Mouse (Mus musculus) ZHBTc4 (cell line): ENCODE measurements around the gene Xxylt1.
A peak's percentile ranks its signal among the peaks of the same experiment; 100 is the strongest.

ENCODE experiments used
- DNase-seq: peaks from one replicate; pipeline ENCODE4 v3.0.0-alpha.2; 2011; ENCODE audit warnings: low read depth, low spot score

Xxylt1 gene

DNA sequence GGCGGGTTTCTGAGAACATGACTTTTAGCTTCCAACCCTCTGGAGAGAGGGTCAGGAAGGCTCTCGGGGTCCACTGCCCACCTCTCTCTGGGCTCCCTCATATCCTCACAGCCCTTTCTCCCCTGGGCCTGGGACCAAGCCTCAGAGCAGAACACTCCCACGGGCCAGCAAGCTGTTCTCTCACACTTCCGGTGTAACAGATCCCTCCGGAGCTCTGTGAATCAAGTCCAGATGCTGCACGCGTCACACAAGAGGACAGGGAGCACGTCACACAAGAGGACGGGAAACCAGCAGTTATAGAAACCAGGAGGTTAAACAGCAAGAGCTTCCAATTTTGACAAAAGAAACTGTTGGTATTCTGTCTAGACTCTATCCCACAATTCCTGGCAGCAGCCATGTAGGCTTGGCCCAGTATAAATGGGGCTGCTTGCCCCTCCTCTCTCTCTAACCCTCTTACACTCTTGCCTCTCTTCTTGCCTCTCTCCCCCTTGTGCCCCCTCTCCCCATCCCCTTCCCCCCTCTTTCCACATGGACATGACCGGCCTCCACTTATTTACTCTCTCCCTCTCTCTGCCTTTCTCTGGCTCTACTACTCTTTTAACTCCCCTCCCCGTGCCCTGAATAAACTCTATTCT is 19.9 kb downstream of the Xxylt1 start:
- no peak for DNase-seq

DNA sequence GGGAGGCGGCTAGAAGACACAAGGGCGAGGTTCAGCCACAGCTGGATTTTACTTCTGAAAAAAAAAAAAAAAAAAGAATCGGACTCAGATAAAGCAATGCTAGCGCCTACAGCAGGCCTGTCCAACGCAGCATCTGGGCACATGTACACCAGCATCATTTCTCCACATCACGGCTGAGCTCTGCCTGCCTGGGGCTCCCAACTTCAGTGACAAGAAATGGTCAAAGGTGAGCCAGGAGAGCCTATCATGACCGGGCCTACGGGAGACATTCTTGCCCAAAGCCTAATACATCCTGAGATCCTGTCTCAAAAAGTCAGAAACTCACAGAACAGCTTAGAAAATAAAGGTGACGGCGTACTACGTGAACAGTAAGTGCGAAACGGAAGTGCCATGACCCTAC is 20.5 kb downstream of the Xxylt1 start:
- DNase-seq = no peak

DNA sequence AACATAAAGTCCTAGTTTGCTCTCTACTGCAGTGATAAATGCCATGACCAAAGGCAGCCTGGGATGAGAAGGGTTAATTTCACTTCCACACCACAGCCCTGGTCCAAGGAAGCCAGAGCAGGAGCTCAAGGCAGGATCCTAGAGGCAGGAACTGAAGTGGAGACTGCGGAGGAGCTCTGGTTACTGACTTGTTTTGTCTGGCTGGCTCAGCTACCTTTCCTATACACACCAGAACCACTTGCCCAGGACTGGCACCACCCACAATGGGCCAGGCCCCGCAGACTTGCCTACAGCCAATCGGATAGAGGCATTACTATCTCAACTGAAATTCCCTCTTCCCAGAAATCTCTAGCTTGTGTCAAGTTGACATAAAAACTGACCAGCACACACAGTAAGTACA is 21.0 kb downstream of the Xxylt1 start:
- no peak for DNase-seq

DNA sequence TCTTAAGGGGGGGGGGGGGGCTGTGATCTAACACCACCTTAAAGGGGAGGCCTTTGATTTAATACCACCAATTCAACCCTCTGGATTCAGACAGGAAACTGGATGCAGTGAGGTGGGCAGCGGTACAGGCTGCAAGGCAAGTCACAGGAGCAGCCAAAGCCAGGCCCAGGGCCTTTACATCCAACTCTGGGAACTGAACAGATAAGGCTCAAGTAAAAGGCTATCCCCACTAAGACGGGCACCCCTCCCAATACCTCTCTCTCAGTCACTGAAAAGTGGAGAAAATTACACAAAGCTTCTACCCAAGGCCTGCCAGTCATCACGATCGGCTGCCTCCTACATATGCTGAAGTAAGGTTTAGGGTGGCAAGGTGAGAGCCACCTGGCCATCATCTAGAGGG is 21.5 kb downstream of the Xxylt1 start:
- no peak for DNase-seq

DNA sequence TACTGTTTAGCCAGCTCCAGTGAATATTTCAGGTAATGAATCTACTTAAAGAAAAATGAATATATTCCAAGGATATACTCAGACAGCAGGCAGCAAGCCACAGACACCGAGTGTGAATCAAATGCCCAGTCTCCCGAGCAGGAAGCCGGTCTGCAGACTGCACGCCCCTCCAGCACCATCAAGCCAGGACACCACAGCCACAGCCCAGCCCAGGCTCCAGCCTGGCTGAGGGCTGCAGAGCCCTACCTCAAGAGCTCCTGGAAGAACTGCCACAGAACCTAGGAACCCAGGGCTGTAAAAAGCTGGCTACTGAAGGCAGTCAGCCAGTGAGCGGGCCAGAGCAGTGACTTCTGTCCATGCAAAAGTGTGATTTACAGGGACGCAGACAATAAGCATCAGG is 28.4 kb downstream of the Xxylt1 start:
- DNase-seq = no peak

DNA sequence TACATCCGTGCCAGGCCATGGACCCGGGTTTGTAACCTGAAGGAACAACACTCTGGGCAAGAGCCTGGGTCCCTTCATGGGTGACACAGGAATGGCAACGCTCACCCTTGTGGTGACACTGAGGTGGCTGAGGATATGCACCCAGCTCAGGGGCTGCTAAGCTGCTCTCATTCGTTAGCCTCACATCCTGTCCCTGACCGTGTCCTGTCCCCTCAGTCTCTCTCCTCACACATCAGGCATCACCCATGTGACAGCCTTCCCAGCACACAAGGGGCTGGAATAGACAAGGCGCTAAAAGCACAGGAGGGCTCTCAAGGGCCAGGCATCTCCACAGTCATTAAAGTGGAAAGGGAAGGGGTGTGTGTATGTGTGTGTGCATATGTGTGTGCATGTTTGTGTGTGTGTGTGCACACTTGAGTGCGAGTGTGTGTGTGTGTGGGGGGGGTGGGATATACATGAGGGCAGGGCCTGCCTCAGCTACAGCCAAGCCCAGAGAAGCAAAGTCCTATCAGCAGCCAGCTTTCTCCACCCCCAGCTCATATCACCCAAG is 29.0 kb downstream of the Xxylt1 start:
- DNase-seq = no peak

DNA sequence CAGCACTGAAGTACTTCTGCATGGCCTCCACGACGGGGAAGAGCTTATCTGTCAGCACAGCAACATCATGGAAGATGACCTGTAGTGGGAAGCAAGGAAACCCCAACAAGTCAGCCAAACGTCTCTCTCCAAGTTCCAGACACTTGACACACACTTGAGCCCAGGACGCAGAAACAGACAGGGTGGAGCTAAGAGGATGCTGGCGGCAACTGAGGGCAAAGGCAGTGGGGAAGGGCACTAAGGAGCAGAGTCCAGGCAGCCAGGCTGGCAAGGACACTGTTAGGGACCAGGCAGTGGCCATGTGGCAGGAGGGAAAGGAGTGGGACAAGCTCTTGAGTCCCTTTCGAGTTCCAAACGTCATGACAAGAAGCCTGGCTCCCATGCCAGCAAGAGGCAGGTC is 30.5 kb downstream of the Xxylt1 start:
- no peak for DNase-seq

DNA sequence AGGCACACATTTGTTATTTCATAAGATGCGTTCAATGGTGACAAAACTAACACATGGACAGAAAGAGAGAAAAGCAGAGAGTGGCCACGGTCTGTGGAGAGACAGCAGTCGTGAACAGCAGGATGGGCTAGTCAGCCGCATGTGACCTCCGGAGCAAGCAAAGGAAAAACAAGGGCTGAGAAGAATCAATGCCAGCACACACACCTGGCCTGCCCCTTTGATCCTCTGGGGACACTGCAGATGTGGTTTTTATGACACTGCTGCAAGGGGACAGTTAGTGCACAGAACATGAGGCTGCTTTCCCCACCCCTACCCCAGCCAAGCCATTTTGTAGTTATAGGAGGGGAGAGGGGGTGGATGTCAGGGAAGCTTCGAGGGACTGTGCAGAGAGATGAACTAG is 33.0 kb downstream of the Xxylt1 start:
- no peak for DNase-seq

DNA sequence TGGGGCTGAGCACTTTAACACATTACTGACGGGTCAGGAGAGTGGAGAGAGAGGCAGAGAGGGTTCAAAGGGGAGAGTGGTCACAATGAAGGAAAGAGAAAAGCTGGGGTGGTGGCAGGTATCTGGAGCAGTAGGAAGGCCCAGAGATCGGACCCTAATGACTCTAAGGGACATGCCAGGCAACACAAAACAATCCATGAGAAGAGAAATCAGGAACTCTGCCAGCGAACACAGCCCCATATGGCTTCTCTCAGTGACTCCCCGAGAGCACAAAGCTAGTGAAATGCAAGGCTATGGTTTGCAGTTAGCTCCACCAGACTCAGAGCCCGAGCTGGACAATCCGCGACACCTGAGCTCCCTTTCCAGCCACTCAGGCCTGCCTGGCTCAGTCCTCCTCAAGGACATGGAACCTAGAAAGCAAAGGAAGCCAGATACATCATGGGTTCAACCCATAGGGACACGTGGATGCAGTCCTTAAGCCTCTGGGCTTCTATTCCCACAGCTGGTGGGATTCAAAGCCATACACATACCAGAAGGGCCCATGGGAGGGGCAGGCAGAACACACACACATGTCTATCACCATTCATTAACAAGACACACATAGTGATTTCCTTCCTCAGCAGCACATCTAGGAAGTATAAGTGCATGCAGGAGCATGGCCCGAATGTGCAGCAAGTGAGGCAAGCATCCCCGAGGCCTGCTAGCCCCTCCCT is 33.9 kb downstream of the Xxylt1 start:
- DNase-seq = no peak

DNA sequence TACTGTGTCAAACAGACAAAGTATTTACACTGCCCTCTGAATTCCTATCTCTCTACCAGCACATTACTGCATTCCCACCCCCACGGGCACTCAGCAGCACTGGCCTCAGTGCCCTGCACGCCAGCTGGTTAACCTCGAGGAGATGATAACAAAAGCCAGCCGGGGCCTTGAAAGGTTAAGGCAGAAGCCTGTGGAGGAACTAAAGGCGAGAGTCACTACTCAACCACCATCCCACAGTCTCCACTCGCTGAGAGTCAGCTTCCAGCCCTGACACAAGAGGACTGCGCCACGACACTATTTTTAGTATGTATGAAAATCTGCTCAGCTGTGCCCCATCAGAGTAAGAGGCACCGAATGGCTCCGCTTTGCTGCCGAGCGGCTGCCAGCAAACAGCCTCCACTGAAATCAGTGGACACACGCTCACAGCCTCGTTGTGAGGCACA is 35.0 kb downstream of the Xxylt1 start:
- no peak for DNase-seq

DNA sequence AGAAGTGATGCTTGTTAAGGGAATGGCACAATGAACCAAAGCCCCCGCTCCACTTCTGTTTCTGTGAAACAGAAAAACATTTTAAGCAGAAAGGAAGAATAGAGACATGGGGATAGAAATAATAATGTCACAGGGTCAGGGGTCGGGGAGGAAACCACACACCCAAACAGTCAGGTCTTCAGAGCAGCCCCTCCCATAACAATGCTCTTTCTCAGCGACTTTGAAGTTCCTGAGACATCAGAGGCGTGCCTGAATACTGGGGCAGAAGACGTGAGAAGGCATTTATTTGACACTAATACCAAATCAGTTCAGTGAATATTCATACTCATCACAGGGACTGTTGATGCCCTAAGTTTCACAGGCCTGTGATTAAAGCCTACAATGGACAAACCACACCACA is 36.0 kb downstream of the Xxylt1 start:
- no peak for DNase-seq

DNA sequence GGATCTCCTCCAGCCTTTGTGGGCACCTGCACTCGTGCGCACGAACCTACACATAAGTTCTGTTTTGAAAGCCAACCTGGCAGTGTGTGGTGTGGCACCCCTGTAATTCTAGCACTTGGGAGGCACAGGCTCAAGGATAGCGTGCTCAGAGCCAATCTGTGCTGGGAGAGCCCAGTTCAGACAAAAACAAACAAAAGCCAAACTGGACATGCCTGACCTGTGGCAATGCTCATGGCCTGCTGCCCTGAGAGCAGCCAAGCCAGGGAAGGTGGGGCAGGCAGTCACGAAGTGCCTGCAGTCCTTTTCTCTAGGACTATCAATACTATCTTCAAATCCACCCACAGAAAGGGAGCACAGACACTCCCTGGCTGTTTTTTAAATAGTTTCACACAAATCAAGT is 38.1 kb downstream of the Xxylt1 start:
- no peak for DNase-seq

DNA sequence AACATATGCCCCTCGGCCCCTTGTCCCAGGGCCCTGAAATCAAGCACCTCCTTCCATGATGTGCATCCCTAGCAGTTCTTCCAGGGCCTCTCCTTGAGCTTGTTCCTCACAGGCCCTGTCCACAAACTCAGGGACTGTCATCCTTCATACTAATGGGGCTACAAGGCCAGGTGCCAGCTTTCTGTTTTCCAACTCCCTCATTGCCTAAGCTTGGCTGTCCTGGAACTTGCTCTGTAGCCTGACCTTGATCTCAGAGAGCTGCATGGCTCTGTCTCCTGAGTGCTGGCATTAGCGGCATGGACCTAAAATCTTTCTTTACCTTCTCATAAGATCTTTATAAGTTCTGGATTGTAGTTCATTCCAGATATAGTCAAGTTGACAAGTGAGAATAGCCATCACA is 39.7 kb downstream of the Xxylt1 start:
- DNase-seq = no peak

DNA sequence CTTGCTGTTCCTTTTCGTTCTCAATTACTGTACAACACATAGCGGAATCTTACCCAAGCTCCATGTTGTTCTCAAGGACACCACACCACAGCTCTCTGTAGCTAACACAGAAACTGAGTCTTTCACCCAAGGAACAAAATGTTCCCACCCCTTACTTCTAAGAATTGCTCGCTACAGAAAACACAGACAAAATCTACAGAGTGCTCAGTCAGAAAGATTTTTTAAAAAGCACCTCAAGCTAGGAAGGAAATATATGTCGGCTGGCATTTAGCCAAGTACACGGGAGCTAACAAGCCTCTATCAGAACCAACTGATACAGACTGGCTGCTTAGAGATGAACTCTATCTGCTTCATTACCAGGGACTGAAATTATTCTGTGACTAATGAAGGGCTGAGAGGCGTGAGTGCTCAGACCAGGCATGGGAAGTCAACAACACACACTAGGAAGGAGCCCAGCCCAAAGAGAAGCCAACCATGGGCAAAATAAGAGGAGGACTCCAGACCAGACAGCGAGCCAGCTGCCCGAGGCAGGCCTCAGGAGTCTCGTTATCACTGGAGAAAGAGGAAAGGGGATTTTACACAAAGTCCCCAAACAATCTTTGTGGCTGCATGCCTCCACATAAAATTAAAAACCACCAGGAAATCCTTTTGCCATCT is 41.3 kb downstream of the Xxylt1 start:
- no peak for DNase-seq

DNA sequence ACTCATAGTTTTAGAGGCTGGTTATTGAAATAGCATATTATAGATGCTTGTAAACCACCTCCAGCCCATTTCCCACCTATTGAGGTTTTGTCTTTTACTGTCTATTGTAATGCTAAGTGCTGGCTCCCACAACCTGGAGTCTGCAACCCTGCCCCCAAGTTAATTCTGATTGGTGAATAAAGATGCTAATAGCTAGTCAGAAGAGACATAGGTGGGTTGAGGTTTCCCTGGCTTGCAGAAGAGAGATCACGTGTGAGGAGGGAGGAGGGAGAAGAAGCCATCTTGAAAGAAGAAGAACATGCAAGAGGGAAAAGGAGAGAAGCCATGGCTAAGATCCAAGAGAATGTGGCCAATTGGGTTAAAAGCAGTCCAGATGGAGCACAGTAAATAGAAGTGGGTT is 43.8 kb downstream of the Xxylt1 start:
- DNase-seq = peak; percentile 74

DNA sequence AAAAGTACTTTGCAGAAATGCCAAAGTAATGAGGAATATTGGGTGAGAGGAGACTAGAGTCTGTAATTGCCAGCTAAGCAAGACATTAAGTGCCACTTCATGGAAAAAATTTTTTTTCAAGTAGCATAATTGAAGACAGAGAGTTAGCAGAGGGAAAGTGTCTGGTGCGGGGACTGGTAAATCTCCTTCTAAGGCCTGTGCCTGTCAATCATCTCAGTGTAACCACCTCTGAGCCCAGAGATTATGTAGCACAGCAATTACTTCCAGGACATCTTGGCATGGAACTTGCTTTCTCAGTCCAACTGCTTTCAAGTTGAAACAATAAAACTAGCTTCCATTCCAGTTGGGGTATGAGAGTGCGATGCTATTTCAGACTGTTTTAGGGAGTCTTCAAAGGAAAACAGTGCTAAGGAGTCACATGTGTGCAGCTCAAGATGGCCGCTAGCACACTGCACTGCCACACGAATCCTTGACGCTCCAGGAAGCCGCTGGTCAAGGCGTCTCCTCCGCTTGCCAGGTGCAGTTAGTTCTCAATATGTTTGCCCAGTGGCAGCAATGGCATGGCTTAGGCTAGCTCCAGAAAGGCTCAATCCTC is 45.5 kb downstream of the Xxylt1 start:
- DNase-seq = no peak

DNA sequence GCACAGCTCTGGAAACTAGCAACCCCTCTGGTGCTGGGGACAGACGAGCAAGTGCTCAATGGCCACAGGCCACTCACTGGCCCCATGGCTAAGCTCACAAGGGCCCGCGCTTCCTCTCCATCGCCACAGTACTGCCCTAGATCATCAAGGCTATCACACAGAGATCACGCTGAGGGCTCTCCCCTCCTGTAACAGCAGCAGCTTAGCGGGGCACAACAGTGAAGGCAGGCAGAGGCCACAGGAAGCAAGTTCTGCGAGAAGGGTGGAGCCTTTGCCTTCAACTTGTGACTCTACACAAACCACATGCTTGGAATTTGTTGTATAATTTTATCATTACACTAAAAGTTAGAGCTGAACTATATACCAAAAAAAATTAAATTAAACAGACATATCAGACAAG is 46.0 kb downstream of the Xxylt1 start:
- DNase-seq = no peak

DNA sequence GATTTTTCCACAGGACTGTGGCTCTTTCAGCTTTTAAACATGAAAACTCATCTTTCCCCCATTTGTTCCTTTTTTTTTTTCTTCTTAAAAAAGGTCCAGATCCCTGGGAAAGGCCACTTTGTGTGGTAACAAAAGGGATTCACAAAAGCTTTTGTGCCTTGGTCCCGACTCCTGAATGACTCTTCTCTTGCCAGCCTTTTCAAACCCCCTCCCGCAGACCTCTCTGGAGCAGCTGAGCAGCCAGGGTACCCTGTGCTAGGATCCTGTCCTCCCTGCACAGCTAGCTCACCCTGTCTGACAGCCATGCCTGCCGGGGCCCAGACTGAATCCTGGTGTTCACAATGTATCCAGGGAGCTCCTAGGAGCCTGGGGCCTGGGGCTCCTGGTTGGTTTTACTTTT is 47.2 kb downstream of the Xxylt1 start:
- DNase-seq = no peak

DNA sequence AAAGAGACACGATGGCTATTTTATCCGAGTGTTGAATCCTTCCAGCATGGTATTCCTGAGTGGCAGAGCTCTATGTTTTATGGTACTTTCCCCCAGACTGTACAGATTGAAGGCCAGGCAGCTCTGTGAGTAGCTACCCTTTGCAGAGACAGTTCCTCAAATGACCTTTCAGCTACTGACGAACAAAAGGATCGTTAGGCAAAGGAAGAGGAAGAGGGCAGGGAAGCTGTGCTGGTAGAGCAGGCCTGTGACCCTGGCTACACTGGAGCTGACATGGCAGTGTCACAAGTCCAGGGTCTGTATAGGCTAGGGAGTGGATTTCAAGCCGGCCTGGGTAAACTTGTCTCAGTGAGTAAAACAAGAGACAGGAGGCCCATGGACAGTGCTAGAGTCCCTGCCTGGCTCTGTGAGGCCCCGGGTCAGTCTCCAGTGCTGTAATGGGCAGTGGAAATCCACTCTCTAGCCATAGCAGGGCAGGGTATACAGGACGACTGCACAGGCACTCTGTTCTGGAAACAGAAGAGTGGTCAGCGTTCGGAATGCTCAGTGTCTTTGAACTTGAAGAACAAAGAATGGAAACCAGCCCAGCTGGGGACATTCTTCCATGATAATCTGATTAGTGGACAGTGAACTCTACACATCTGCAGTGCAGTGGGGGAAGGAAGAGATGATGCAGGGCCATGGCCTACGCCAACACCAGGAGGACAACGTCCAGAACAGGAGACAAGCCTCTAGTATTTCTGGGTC is 51.3 kb downstream of the Xxylt1 start:
- DNase-seq = no peak

DNA sequence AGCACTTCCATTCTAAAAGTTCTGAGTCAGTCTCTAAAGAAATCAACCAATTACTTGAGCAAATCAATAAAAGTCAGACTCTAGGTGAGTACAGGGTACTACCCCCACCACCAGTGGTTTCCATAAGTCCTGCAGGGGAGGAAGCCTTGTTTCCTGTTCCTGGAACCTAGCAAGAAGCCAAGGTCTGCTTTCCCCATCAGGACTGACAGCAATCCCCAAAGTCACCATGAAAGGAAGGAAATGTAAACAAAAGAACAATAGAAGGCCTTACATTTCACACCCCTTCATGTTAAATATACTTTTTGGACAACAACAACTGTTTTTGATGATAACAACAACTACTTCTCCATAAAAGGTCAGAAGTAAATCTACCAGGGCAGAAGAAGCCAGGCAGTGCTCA is 53.6 kb downstream of the Xxylt1 start:
- DNase-seq = no peak

DNA sequence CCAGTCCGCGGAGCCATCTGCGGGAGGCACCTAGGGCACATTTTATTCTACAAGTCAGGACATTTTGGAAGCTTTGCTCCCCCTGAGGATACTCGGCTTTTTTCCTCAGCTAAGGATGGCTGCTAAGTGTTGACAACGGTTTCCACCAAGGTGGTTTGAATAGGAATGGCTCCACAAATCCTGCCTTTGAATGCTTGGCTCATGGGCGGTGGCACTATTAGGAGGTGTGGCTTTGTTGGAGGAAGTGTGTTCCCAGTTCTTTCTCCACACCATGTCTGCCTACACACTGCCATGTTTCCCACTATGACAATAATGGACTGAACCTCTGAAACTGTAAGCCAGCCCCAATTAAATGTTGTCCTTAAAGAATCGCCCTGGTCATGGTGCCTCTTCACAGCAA is 55.7 kb downstream of the Xxylt1 start:
- DNase-seq = peak; percentile 61

DNA sequence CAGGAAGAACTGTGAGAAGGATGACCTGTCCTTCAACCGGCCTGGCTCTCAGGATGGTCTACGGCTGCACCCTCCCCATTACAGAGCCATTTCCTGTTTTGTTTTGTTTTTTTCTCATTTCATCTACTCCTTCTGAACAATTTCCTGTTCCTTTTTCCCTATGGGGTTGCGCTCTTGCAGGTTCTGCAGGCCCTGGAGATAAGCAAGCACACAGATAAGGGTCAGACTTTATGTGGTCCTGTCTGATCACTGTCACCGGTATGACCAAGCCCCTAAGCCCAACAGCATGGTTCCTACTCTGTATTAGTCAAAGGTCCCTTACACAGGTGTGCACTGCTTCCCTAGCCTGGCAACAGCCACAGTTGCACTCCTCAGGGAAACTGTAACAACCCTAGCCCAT is 56.2 kb downstream of the Xxylt1 start:
- DNase-seq = no peak
